25 mouse cellular contexts compared by ENCODE assay signal in genomic region chr17:25878611-25879180, GRCm38 (mm10). TPM values are rescaled to one million over a fixed set of nuclear protein-coding genes. Genes with fewer than 3 reads are reported as not detected.
A peak's percentile ranks its signal among the peaks of the same experiment; 100 is the strongest.
DNase-seq lines count a peak whose midpoint lies in the region; ATAC-seq and TF ChIP-seq lines count a peak whose summit lies in the region.
"Had no signal": no experiment of that assay in that cellular context is flagged by ENCODE, and none has a peak within 500 bp of the region (broad histone marks: within the 10 kb centered on the region; RNA-seq: fewer than 3 reads in every experiment).

No protein-coding gene starts in this region.

- H3K9ac ChIP-seq in midbrain, embryonic 13.5 days (replicated peaks), result no peak overlapping the region
- no peak overlapping the region for H3K9ac ChIP-seq in midbrain, postnatal 0 days (replicated peaks; ENCODE audit: low read length, poor library complexity, severe bottlenecking)
- H3K9ac ChIP-seq in midbrain, embryonic 14.5 days (replicated peaks; ENCODE audit: low read length), result no peak overlapping the region
- H3K9ac ChIP-seq: forebrain, embryonic 13.5 days; heart, embryonic 12.5 days; hindbrain, embryonic 15.5 days; kidney, embryonic 15.5 days; liver, embryonic 13.5 days; neural tube, embryonic 15.5 days; stomach, embryonic 15.5 days had no signal

- H3K4me1 ChIP-seq in heart, embryonic 10.5 days, result peaks cover 77% of the 10 kb centered on the region
- peaks cover 50% of the 10 kb centered on the region for H3K4me1 ChIP-seq in midbrain, embryonic 13.5 days (replicated peaks)
- peaks cover 19% of the 10 kb centered on the region for H3K4me1 ChIP-seq in midbrain, postnatal 0 days (ENCODE audit: insufficient read depth, low read length)
- peaks cover 42% of the 10 kb centered on the region for H3K4me1 ChIP-seq in midbrain, embryonic 14.5 days (ENCODE audit: control insufficient read depth, insufficient read depth, low read length)

- peak; percentile 93 for DNase-seq in heart, adult 11 months
- DNase-seq in heart, embryonic 10.5 days (ENCODE audit: low spot score), result no peak
- DNase-seq in midbrain, postnatal 0 days (ENCODE audit: low spot score), result no peak
- DNase-seq in midbrain, embryonic 14.5 days, result no peak
- no peak for DNase-seq in embryo, embryonic 10 days (ENCODE audit: low spot score)
- DNase-seq in heart, adult 18-20 months, result no peak
- DNase-seq: B cell, adult 2 months; cerebellum, adult 2 months; gastrocnemius, postnatal 14 days; liver, embryonic 13.5 days; retina, postnatal 1 day; thymus, postnatal 14 days had no signal

- WGBS in heart, embryonic 10.5 days, result 93% methylated on average over 19 of the region's 19 CpGs
- 84% methylated on average over 19 of the region's 19 CpGs for WGBS in midbrain, embryonic 13.5 days
- 86% methylated on average over 19 of the region's 19 CpGs for WGBS in midbrain, postnatal 0 days
- WGBS in midbrain, embryonic 14.5 days, result 85% methylated on average over 19 of the region's 19 CpGs

- no peak overlapping the region for H3K4me2 ChIP-seq in midbrain, embryonic 13.5 days (replicated peaks)
- H3K4me2 ChIP-seq in midbrain, postnatal 0 days (ENCODE audit: low read depth, low read length, poor library complexity, severe bottlenecking), result no peak overlapping the region
- no peak overlapping the region for H3K4me2 ChIP-seq in midbrain, embryonic 14.5 days (ENCODE audit: low read length)
- H3K4me2 ChIP-seq: forebrain, embryonic 13.5 days; heart, embryonic 12.5 days; hindbrain, embryonic 15.5 days; kidney, embryonic 15.5 days; liver, embryonic 13.5 days; neural tube, embryonic 15.5 days; stomach, embryonic 15.5 days had no signal

- no peak overlapping the region for H3K27ac ChIP-seq in heart, embryonic 10.5 days
- H3K27ac ChIP-seq in midbrain, embryonic 13.5 days, result peak overlapping the region; percentile 15; the same call in 1 of the 2 replicates
- H3K27ac ChIP-seq in midbrain, postnatal 0 days (ENCODE audit: low read depth, low read length), result no peak overlapping the region
- no peak overlapping the region for H3K27ac ChIP-seq in midbrain, embryonic 14.5 days (replicated peaks; ENCODE audit: low read depth, low read length)
- H3K27ac ChIP-seq: forebrain, embryonic 13.5 days; hindbrain, embryonic 15.5 days; layer of hippocampus, adult 2 months; left cerebral cortex, adult 2 months; liver, embryonic 13.5 days; neural tube, embryonic 15.5 days; stomach, embryonic 15.5 days had no signal

- H3K9me3 ChIP-seq in heart, embryonic 10.5 days, result no peaks in the 10 kb centered on the region
- no peaks in the 10 kb centered on the region for H3K9me3 ChIP-seq in midbrain, embryonic 13.5 days
- no peaks in the 10 kb centered on the region for H3K9me3 ChIP-seq in midbrain, postnatal 0 days (ENCODE audit: low read length)
- no peaks in the 10 kb centered on the region for H3K9me3 ChIP-seq in midbrain, embryonic 14.5 days (ENCODE audit: control insufficient read depth, low read length)
- H3K9me3 ChIP-seq: forebrain, embryonic 13.5 days; heart, embryonic 12.5 days; hindbrain, embryonic 15.5 days; kidney, embryonic 15.5 days; liver, embryonic 13.5 days; megakaryocyte, embryonic 14.5 days; neural tube, embryonic 15.5 days; stomach, embryonic 15.5 days had no signal

- ATAC-seq in midbrain, embryonic 13.5 days, result no peak
- ATAC-seq in midbrain, postnatal 0 days (ENCODE audit: low FRiP score), result no peak
- ATAC-seq in midbrain, embryonic 14.5 days (ENCODE audit: low FRiP score, low TSS enrichment), result no peak
- ATAC-seq: forebrain, embryonic 13.5 days; inflammation-experienced regulatory T-cells, adult 6 months; lung, postnatal 0 days had no signal

- H3K27me3 ChIP-seq in heart, embryonic 10.5 days (ENCODE audit: insufficient read depth, poor library complexity, severe bottlenecking), result no peaks in the 10 kb centered on the region
- no peaks in the 10 kb centered on the region for H3K27me3 ChIP-seq in midbrain, embryonic 13.5 days
- no peaks in the 10 kb centered on the region for H3K27me3 ChIP-seq in midbrain, postnatal 0 days (ENCODE audit: insufficient read depth, low read length)
- no peaks in the 10 kb centered on the region for H3K27me3 ChIP-seq in midbrain, embryonic 14.5 days (ENCODE audit: control insufficient read depth, insufficient read depth, low read length)
- H3K27me3 ChIP-seq: forebrain, embryonic 13.5 days; heart, embryonic 12.5 days; hindbrain, embryonic 15.5 days; kidney, embryonic 15.5 days; liver, embryonic 13.5 days; megakaryocyte, embryonic 14.5 days; neural tube, embryonic 15.5 days; stomach, embryonic 15.5 days had no signal

- H3K36me3 ChIP-seq in heart, embryonic 10.5 days, result peaks cover 37% of the 10 kb centered on the region
- H3K36me3 ChIP-seq in midbrain, embryonic 13.5 days, result peaks cover 45% of the 10 kb centered on the region
- peaks cover 31% of the 10 kb centered on the region for H3K36me3 ChIP-seq in midbrain, postnatal 0 days (ENCODE audit: insufficient read depth, low read length)
- peaks cover 41% of the 10 kb centered on the region for H3K36me3 ChIP-seq in midbrain, embryonic 14.5 days (ENCODE audit: control insufficient read depth, insufficient read depth, low read length)

- no peak for TF ChIP-seq CTCF in midbrain, postnatal 0 days (IDR thresholded peaks at IDR 0.05)

- H3K4me3 ChIP-seq in heart, embryonic 10.5 days, result no peak overlapping the region
- no peak overlapping the region for H3K4me3 ChIP-seq in midbrain, embryonic 13.5 days (replicated peaks)
- no peak overlapping the region for H3K4me3 ChIP-seq in midbrain, postnatal 0 days (ENCODE audit: low read depth, low read length)
- 0 out of 2 replicates have a peak overlapping the region, but pooled peaks have one; percentile 1 for H3K4me3 ChIP-seq in midbrain, embryonic 14.5 days (replicated peaks; ENCODE audit: low read depth, low read length)
- H3K4me3 ChIP-seq: erythroblast, embryonic 14.5 days; forebrain, embryonic 13.5 days; heart, embryonic 12.5 days; hindbrain, embryonic 15.5 days; kidney, embryonic 15.5 days; layer of hippocampus, adult 2 months; left cerebral cortex, adult 2 months; liver, embryonic 13.5 days; megakaryocyte, embryonic 14.5 days; neural tube, embryonic 15.5 days; stomach, embryonic 15.5 days had no signal

RNA-seq across cellular contexts. Expression of gene Wfikkn1, which starts 2.0 kb away (rescaled TPM):
- polyA plus RNA-seq in heart, embryonic 10.5 days (2016; fragmentation: Nextera tagmentation; extraction: Ambion mirVana), result 0.96 and 3.8 TPM in 2 replicates
- polyA plus RNA-seq in midbrain, embryonic 13.5 days (2015; fragmentation: Nextera tagmentation; extraction: Ambion mirVana), result 0.61 and 0.70 TPM in 2 replicates
- total RNA-seq in midbrain, postnatal 0 days (2014; rRNA removed), result 0.77 and 1.7 TPM in 2 replicates
- polyA plus RNA-seq in midbrain, postnatal 0 days (2015; fragmentation: Nextera tagmentation; extraction: Ambion mirVana), result 0.42 and 0.56 TPM in 2 replicates
- polyA plus RNA-seq in midbrain, embryonic 14.5 days (2014; fragmentation: Nextera tagmentation; extraction: Ambion mirVana), result 0.61 and 0.70 TPM in 2 replicates
- total RNA-seq in heart, adult 18-20 months (2021), result under 1 TPM; 0.21 to 0.50 TPM

RNA-seq across cellular contexts. Expression of gene Mettl26, which starts 3.8 kb away (rescaled TPM):
- 46.7 and 55.4 TPM in 2 replicates for polyA plus RNA-seq in heart, embryonic 10.5 days (2016; fragmentation: Nextera tagmentation; extraction: Ambion mirVana)
- polyA plus RNA-seq in midbrain, embryonic 13.5 days (2015; fragmentation: Nextera tagmentation; extraction: Ambion mirVana), result 69.7 and 75.4 TPM in 2 replicates
- total RNA-seq in midbrain, postnatal 0 days (2014; rRNA removed), result 53.8 and 64.8 TPM in 2 replicates
- 67.3 and 74.0 TPM in 2 replicates for polyA plus RNA-seq in midbrain, postnatal 0 days (2015; fragmentation: Nextera tagmentation; extraction: Ambion mirVana)
- polyA plus RNA-seq in midbrain, embryonic 14.5 days (2014; fragmentation: Nextera tagmentation; extraction: Ambion mirVana), result 58.2 and 75.9 TPM in 2 replicates
- total RNA-seq in heart, adult 18-20 months (2021), result 10 to 100 TPM; 11.8 to 15.2 TPM

RNA-seq across cellular contexts. Expression of gene Mcrip2, which starts 10.1 kb away (rescaled TPM):
- 133 and 201 TPM in 2 replicates for polyA plus RNA-seq in heart, embryonic 10.5 days (2016; fragmentation: Nextera tagmentation; extraction: Ambion mirVana)
- polyA plus RNA-seq in midbrain, embryonic 13.5 days (2015; fragmentation: Nextera tagmentation; extraction: Ambion mirVana), result 8.0 and 10.4 TPM in 2 replicates
- total RNA-seq in midbrain, postnatal 0 days (2014; rRNA removed), result 14.6 and 29.9 TPM in 2 replicates
- 39.5 and 45.5 TPM in 2 replicates for polyA plus RNA-seq in midbrain, postnatal 0 days (2015; fragmentation: Nextera tagmentation; extraction: Ambion mirVana)
- 13.9 and 19.3 TPM in 2 replicates for polyA plus RNA-seq in midbrain, embryonic 14.5 days (2014; fragmentation: Nextera tagmentation; extraction: Ambion mirVana)
- total RNA-seq in heart, adult 18-20 months (2021), result 100 to 1,000 TPM; 283 to 318 TPM

RNA-seq across cellular contexts. Expression of gene Wdr90, which starts 17.4 kb away (rescaled TPM):
- 22.4 and 31.7 TPM in 2 replicates for polyA plus RNA-seq in heart, embryonic 10.5 days (2016; fragmentation: Nextera tagmentation; extraction: Ambion mirVana)
- polyA plus RNA-seq in midbrain, embryonic 13.5 days (2015; fragmentation: Nextera tagmentation; extraction: Ambion mirVana), result 20.1 and 22.4 TPM in 2 replicates
- total RNA-seq in midbrain, postnatal 0 days (2014; rRNA removed), result 36.2 and 44.3 TPM in 2 replicates
- 14.2 and 15.0 TPM in 2 replicates for polyA plus RNA-seq in midbrain, postnatal 0 days (2015; fragmentation: Nextera tagmentation; extraction: Ambion mirVana)
- polyA plus RNA-seq in midbrain, embryonic 14.5 days (2014; fragmentation: Nextera tagmentation; extraction: Ambion mirVana), result 14.4 and 17.1 TPM in 2 replicates
- 1 to 10 TPM; 1.0 to 2.3 TPM for total RNA-seq in heart, adult 18-20 months (2021)

RNA-seq across cellular contexts. Expression of gene Rhot2, which starts 34.0 kb away (rescaled TPM):
- polyA plus RNA-seq in heart, embryonic 10.5 days (2016; fragmentation: Nextera tagmentation; extraction: Ambion mirVana), result 29.0 and 29.8 TPM in 2 replicates
- polyA plus RNA-seq in midbrain, embryonic 13.5 days (2015; fragmentation: Nextera tagmentation; extraction: Ambion mirVana), result 15.6 and 16.4 TPM in 2 replicates
- total RNA-seq in midbrain, postnatal 0 days (2014; rRNA removed), result 49.2 and 70.1 TPM in 2 replicates
- polyA plus RNA-seq in midbrain, postnatal 0 days (2015; fragmentation: Nextera tagmentation; extraction: Ambion mirVana), result 15.4 and 16.2 TPM in 2 replicates
- 9.6 and 16.8 TPM in 2 replicates for polyA plus RNA-seq in midbrain, embryonic 14.5 days (2014; fragmentation: Nextera tagmentation; extraction: Ambion mirVana)
- total RNA-seq in heart, adult 18-20 months (2021), result 100 to 1,000 TPM; 138 to 140 TPM
